Mouse (Mus musculus): ENCODE measurements around the gene Gid4.

GRCm38 (mm10) chr11:60427628-60428027 lies 10.7 kb downstream of the Gid4 start:
- TF ChIP-seq POLR2A (IDR thresholded peaks at IDR 0.05; ENCODE audit: extremely low read depth, insufficient read depth, low read length): no peak
- TF ChIP-seq CTCF (IDR thresholded peaks at IDR 0.05; ENCODE audit: extremely low read depth, insufficient read depth, low read length): no peak

Data from cortical plate, adult 2 months (tissue).